Mouse (Mus musculus): ENCODE results near the gene Hist1h2ad. TPM values are rescaled to one million over a fixed set of nuclear protein-coding genes. Genes with fewer than 3 reads are reported as not detected.
"Not testable (repeated sequence)": the region's sequence is repeated elsewhere in the genome, so short reads cannot be mapped to it uniquely, and the experiment has no call there.

Hist1h2ad gene
- polyA plus RNA-seq, 1 experiment from 2014 or later = 6.2 TPM

GRCm38 (mm10) chr13:23546694-23547093 lies 27.5 kb upstream of the Hist1h2ad start:
- H3K27ac ChIP-seq (ENCODE audit: low read length) = no peak overlapping the region
- no peak overlapping the region for H3K9ac ChIP-seq (replicated peaks; ENCODE audit: low read depth, low read length)
- no peak for ATAC-seq (ENCODE audit: insufficient number of reproducible peaks, insufficient read depth, low FRiP score, low read depth)
- no peaks in the 10 kb centered on the region for H3K4me1 ChIP-seq (ENCODE audit: control insufficient read depth, insufficient read depth, low read length)
- H3K36me3 ChIP-seq (ENCODE audit: control insufficient read depth, insufficient read depth, low read length) = no peaks in the 10 kb centered on the region
- no peaks in the 10 kb centered on the region for H3K9me3 ChIP-seq (ENCODE audit: control insufficient read depth, low read depth, low read length)
- WGBS = 66% methylated on average over 5 of the region's 5 CpGs
- no peak overlapping the region for H3K4me3 ChIP-seq (ENCODE audit: low read depth, low read length)
- no peak overlapping the region for H3K4me2 ChIP-seq (replicated peaks; ENCODE audit: low read depth, low read length)
- H3K27me3 ChIP-seq (ENCODE audit: control insufficient read depth, insufficient read depth, low read length) = no peaks in the 10 kb centered on the region

- WGBS = 5% methylated on average over 3 of the region's 3 CpGs
- Histone ChIP-seq H3K27ac (ENCODE audit: low read length) (peak overlapping the region; percentile 88), H3K27me3 (ENCODE audit: control insufficient read depth, insufficient read depth, low read length) (no peaks in the 10 kb centered on the region), H3K4me2 (replicated peaks; ENCODE audit: low read depth, low read length) (peak overlapping the region; percentile 56), H3K9ac (replicated peaks; ENCODE audit: low read depth, low read length) (peak overlapping the region; percentile 55), H3K36me3 (ENCODE audit: control insufficient read depth, insufficient read depth, low read length) (no peaks in the 10 kb centered on the region), H3K4me3 (ENCODE audit: low read depth, low read length) (peak overlapping the region; percentile 39), H3K9me3 (ENCODE audit: control insufficient read depth, low read depth, low read length) (no peaks in the 10 kb centered on the region), H3K4me1 (ENCODE audit: control insufficient read depth, insufficient read depth, low read length) (peaks cover 8% of the 10 kb centered on the region; the same call in 1 of the 2 replicates)
- ATAC-seq (ENCODE audit: insufficient number of reproducible peaks, insufficient read depth, low FRiP score, low read depth) = no peak
Observed at GRCm38 (mm10) chr13:23550761-23551145, 23.4 kb upstream of the Hist1h2ad start.

DNA sequence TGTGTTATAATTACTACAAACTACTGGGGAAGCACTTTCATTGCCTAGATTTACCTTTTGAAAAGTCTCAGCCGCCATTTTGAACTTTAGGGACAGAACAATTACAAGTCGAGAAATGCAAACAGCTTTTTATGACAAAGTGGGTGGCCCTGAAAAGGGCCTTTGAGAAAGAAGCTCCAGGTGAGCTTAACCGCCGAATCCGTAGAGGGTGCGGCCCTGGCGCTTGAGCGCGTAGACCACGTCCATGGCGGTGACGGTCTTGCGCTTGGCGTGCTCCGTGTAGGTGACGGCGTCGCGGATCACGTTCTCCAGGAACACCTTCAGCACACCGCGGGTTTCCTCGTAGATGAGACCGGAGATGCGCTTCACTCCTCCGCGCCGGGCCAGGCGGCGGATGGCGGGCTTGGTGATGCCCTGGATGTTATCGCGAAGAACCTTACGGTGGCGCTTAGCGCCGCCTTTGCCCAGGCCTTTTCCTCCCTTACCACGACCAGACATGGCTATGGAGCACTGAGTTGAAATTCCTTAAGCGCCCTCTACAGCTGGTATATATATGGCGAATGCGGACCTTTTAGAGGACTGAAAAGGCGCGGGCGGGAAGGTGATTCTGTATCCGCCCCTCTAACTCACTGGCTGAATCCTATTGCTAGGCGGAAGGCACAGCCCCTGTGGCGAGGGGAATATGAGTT lies 22.9 kb upstream of the Hist1h2ad start, which contains the start of gene Hist1h4f:
Hist1h4f (minus strand) TSS at position 503 of the 689 bp plus-strand sequence.
- H3K27me3 ChIP-seq (ENCODE audit: control insufficient read depth, insufficient read depth, low read length); H3K36me3 ChIP-seq (ENCODE audit: control insufficient read depth, insufficient read depth, low read length); H3K4me1 ChIP-seq (ENCODE audit: control insufficient read depth, insufficient read depth, low read length); H3K9me3 ChIP-seq (ENCODE audit: control insufficient read depth, low read depth, low read length): not testable (repeated sequence)
- ATAC-seq (ENCODE audit: insufficient number of reproducible peaks, insufficient read depth, low FRiP score, low read depth) = peak; percentile 81
- Histone ChIP-seq H3K27ac (ENCODE audit: low read length) (peak within 1 kb of the TSS; percentile 88), H3K9ac (replicated peaks; ENCODE audit: low read depth, low read length) (peak within 1 kb of the TSS; percentile 55), H3K4me2 (replicated peaks; ENCODE audit: low read depth, low read length) (peak within 1 kb of the TSS; percentile 56), H3K4me3 (ENCODE audit: low read depth, low read length) (peak within 1 kb of the TSS; percentile 39)
- WGBS = under 1% methylated on average over 47 of the region's 47 CpGs

DNA sequence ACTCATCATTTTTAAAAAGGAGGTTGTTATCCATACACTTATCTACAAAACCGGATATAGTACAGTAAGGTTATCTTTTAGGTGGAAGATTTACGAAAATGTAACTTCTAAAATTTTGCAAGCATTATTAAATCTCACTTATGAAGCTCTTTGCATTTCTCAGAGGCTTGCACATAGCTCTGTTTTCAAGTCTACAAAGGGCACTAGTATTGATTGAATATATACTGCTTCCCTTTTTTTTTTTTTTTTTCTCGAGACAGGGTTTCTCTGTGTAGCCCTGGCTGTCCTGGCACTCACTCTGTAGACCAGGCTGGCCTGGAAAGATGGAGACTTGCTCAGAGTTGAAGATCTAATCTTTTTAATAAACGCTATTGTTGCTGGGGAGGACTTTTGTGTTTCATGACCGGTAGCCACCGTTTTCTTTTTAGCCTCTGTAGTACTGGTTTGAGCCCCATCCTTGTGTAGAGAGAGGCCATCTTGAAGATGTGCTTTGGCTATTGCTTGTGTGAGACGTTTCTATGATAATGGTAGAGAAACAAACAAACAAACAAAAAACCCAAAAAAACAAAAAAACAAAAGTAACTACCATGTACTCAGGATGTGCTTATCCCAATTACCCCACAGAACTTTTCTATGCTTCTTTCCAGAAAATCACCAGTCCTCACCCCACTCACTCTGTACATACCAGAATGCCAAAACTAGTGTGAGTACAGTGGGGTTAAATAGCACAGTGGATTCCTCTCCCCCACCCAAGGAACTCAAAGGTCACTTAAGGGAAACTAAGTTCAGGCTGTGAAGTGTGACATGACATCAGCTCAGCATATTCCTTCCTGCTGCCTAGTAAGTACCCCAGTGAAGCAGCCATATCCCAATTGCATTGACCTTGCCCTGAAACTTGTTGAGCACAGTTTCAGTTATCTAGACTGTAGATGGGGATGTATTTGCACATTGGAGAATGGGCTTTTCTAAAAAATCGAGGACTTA lies 22.0 kb upstream of the Hist1h2ad start:
- Histone ChIP-seq H3K9me3 (ENCODE audit: control insufficient read depth, low read depth, low read length) (no peaks in the 10 kb centered on the region), H3K27me3 (ENCODE audit: control insufficient read depth, insufficient read depth, low read length) (no peaks in the 10 kb centered on the region), H3K4me3 (ENCODE audit: low read depth, low read length) (peak overlapping the region; percentile 39; the same call in 1 of the 2 replicates), H3K27ac (ENCODE audit: low read length) (peak overlapping the region; percentile 88), H3K9ac (replicated peaks; ENCODE audit: low read depth, low read length) (no peak overlapping the region), H3K4me2 (replicated peaks; ENCODE audit: low read depth, low read length) (peak overlapping the region; percentile 56), H3K4me1 (ENCODE audit: control insufficient read depth, insufficient read depth, low read length) (peaks cover 11% of the 10 kb centered on the region; the same call in 1 of the 2 replicates), H3K36me3 (ENCODE audit: control insufficient read depth, insufficient read depth, low read length) (no peaks in the 10 kb centered on the region)
- no peak for ATAC-seq (ENCODE audit: insufficient number of reproducible peaks, insufficient read depth, low FRiP score, low read depth)
- WGBS = 46% methylated on average over 8 of the region's 8 CpGs

- peaks cover 11% of the 10 kb centered on the region; the same call in 1 of the 2 replicates for H3K4me1 ChIP-seq (ENCODE audit: control insufficient read depth, insufficient read depth, low read length)
- H3K27me3 ChIP-seq (ENCODE audit: control insufficient read depth, insufficient read depth, low read length) = no peaks in the 10 kb centered on the region
- peak within 1 kb of the TSS; percentile 56 for H3K4me2 ChIP-seq (replicated peaks; ENCODE audit: low read depth, low read length)
- no peaks in the 10 kb centered on the region for H3K36me3 ChIP-seq (ENCODE audit: control insufficient read depth, insufficient read depth, low read length)
- peak within 1 kb of the TSS; percentile 99 for H3K27ac ChIP-seq (ENCODE audit: low read length)
- no peak for ATAC-seq (ENCODE audit: insufficient number of reproducible peaks, insufficient read depth, low FRiP score, low read depth)
- H3K9me3 ChIP-seq (ENCODE audit: control insufficient read depth, low read depth, low read length) = no peaks in the 10 kb centered on the region
- H3K9ac ChIP-seq (replicated peaks; ENCODE audit: low read depth, low read length) = no peak within 1 kb of the TSS
- H3K4me3 ChIP-seq (ENCODE audit: low read depth, low read length) = 0 out of 2 replicates have a peak within 1 kb of the TSS, but pooled peaks have one; percentile 39
Observed at GRCm38 (mm10) chr13:23552962-23553361, 21.2 kb upstream of the Hist1h2ad start, which contains the start of gene Hist1h1d. Hist1h1d (plus strand) TSS chr13:23553262.

DNA sequence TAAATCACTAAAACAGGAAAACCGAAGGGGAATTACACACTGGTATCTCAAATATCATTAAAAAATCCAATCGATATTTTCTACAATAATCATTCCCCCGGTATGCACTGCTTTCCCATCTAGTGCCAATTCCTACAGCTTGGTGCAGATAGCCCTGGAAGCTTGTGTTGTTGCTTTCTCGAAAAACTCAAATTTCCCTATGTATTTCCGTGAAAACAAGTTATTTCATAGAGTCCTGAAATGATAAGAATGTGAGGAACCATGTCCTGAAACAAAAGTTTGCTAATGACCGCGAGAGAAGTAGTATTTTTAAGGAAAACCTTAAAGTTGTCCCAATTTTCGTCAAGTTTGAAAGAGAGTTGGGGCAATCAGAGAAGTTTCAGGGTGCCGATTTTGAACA lies 19.8 kb upstream of the Hist1h2ad start:
- Histone ChIP-seq H3K4me2 (replicated peaks; ENCODE audit: low read depth, low read length) (peak overlapping the region; percentile 94), H3K9ac (replicated peaks; ENCODE audit: low read depth, low read length) (peak overlapping the region; percentile 92), H3K4me3 (ENCODE audit: low read depth, low read length) (peak overlapping the region; percentile 69), H3K4me1 (ENCODE audit: control insufficient read depth, insufficient read depth, low read length) (peaks cover 11% of the 10 kb centered on the region; the same call in 1 of the 2 replicates), H3K9me3 (ENCODE audit: control insufficient read depth, low read depth, low read length) (no peaks in the 10 kb centered on the region), H3K36me3 (ENCODE audit: control insufficient read depth, insufficient read depth, low read length) (no peaks in the 10 kb centered on the region), H3K27me3 (ENCODE audit: control insufficient read depth, insufficient read depth, low read length) (no peaks in the 10 kb centered on the region), H3K27ac (ENCODE audit: low read length) (peak overlapping the region; percentile 99)
- no peak for ATAC-seq (ENCODE audit: insufficient number of reproducible peaks, insufficient read depth, low FRiP score, low read depth)
- 20% methylated on average over 9 of the region's 9 CpGs for WGBS

- WGBS = under 1% methylated on average over 53 of the region's 54 CpGs
- H3K27me3 ChIP-seq (ENCODE audit: control insufficient read depth, insufficient read depth, low read length) = no peaks in the 10 kb centered on the region
- peaks cover 11% of the 10 kb centered on the region; the same call in 1 of the 2 replicates for H3K4me1 ChIP-seq (ENCODE audit: control insufficient read depth, insufficient read depth, low read length)
- peak; percentile 88 for ATAC-seq (ENCODE audit: insufficient number of reproducible peaks, insufficient read depth, low FRiP score, low read depth)
- peak overlapping the region; percentile 69 for H3K4me3 ChIP-seq (ENCODE audit: low read depth, low read length)
- no peaks in the 10 kb centered on the region for H3K36me3 ChIP-seq (ENCODE audit: control insufficient read depth, insufficient read depth, low read length)
- H3K9me3 ChIP-seq (ENCODE audit: control insufficient read depth, low read depth, low read length) = no peaks in the 10 kb centered on the region
- H3K9ac ChIP-seq (replicated peaks; ENCODE audit: low read depth, low read length) = peak overlapping the region; percentile 92
- H3K4me2 ChIP-seq (replicated peaks; ENCODE audit: low read depth, low read length) = peak overlapping the region; percentile 94
- H3K27ac ChIP-seq (ENCODE audit: low read length) = peak overlapping the region; percentile 99
Observed at GRCm38 (mm10) chr13:23554925-23555838, 19.0 kb upstream of the Hist1h2ad start.

Measured in stomach, embryonic 14.5 days (tissue).